Mouse (Mus musculus) hindbrain, embryonic 14.5 days (tissue): ENCODE results near the gene Atp10a. TPM values are rescaled to one million over a fixed set of nuclear protein-coding genes. Genes with fewer than 3 reads are reported as not detected.

Source experiments
- ATAC-seq: fragments of 200-750 bp; cut with Nextera tagmentation; 2 replicates; pipeline ENCODE4 v1.8.0; 2017; ENCODE audit warnings: moderate number of reproducible peaks, mild to moderate bottlenecking, moderate TSS enrichment, moderate library complexity; ENCODE audit not compliant: low FRiP score
- DNase-seq: peaks from one replicate; pipeline ENCODE4 v3.0.0-alpha.2; 2015; ENCODE audit warnings: low spot score
- H3K27ac ChIP-seq: fragments of 300-500 bp; sonication (generic); 2 replicates; pipeline ENCODE4 v1.5.1; 2014; ENCODE audit warnings: mild to moderate bottlenecking, moderate library complexity
- H3K27me3 ChIP-seq: fragments of 300-500 bp; sonication (generic); 2 replicates; pipeline ENCODE4 v1.6.1; 2014; ENCODE audit warnings: mild to moderate bottlenecking, low read length, mixed read lengths; ENCODE audit not compliant: control insufficient read depth, insufficient read depth
- H3K36me3 ChIP-seq: fragments of 300-500 bp; sonication (generic); replicated peaks from 2 replicates; pipeline ENCODE4 v1.6.1; 2014; ENCODE audit not compliant: control insufficient read depth, insufficient read depth
- H3K4me1 ChIP-seq: fragments of 300-500 bp; sonication (generic); replicated peaks from 2 replicates; pipeline ENCODE4 v1.6.1; 2014; ENCODE audit warnings: antibody characterized with exemption, low read length, mixed read lengths; ENCODE audit not compliant: control insufficient read depth, insufficient read depth
- H3K4me2 ChIP-seq: fragments of 300-500 bp; sonication (generic); replicated peaks from 2 replicates; pipeline ENCODE4 v1.6.1; 2014; ENCODE audit warnings: mild to moderate bottlenecking, moderate library complexity
- H3K4me3 ChIP-seq: fragments of 300-500 bp; sonication (generic); replicated peaks from 2 replicates; pipeline ENCODE4 v1.5.1; 2014; ENCODE audit warnings: mild to moderate bottlenecking, low read length
- H3K9ac ChIP-seq: fragments of 300-500 bp; sonication (generic); 2 replicates; pipeline ENCODE4 v1.6.1; 2014
- H3K9me3 ChIP-seq: fragments of 300-500 bp; sonication (generic); 2 replicates; pipeline ENCODE4 v1.6.1; 2016; ENCODE audit warnings: low read length; ENCODE audit not compliant: control insufficient read depth
- WGBS: fragments of 180-500 bp; shearing (Covaris S2); extraction: QIAGEN DNeasy Blood & Tissue Kit; methylation state at CpG from one replicate; pipeline ENCODE4 v1.1.7; 2014; 5-methylcytosine and 5-hydroxymethylcytosine counted together
- polyA plus RNA-seq: library from polyadenylated mRNA; unstranded; fragments of >200 nt; fragmentation: Nextera tagmentation; extraction: Ambion mirVana; gene quantifications from 2 replicates; pipeline ENCODE4 v1.2.1, GENCODE M21; 2014

The Atp10a gene
- polyA plus RNA-seq, 1 experiment from 2014 or later = 1.6 TPM

DNA sequence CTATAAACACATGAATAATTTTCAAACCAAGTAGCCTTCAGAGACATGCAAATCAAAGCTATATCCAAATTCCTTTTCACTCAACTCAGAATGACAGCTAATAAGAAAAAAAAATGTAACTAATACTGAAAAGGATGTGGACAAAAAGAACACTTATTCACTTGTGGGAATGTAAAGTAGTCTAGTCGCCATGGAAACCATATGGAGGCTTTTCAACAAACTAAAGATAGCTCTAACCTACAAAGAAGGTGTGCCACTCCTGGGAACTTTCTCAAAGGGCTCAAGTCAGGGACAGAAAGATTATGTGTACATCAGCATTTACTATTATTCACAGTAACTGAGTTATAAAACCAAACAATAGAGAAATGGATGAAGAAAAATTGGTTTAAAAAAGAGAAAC lies 8.6 kb upstream of the Atp10a start:
- Histone ChIP-seq H3K9me3 (no peaks in the 10 kb centered on the region), H3K4me1 (no peaks in the 10 kb centered on the region), H3K27ac (no peak overlapping the region), H3K27me3 (no peaks in the 10 kb centered on the region), H3K36me3 (no peaks in the 10 kb centered on the region), H3K4me2 (no peak overlapping the region), H3K9ac (no peak overlapping the region), H3K4me3 (no peak overlapping the region)
- 76% methylated on average over 1 of the region's 1 CpGs for WGBS
- no peak for ATAC-seq
- DNase-seq = no peak

DNA sequence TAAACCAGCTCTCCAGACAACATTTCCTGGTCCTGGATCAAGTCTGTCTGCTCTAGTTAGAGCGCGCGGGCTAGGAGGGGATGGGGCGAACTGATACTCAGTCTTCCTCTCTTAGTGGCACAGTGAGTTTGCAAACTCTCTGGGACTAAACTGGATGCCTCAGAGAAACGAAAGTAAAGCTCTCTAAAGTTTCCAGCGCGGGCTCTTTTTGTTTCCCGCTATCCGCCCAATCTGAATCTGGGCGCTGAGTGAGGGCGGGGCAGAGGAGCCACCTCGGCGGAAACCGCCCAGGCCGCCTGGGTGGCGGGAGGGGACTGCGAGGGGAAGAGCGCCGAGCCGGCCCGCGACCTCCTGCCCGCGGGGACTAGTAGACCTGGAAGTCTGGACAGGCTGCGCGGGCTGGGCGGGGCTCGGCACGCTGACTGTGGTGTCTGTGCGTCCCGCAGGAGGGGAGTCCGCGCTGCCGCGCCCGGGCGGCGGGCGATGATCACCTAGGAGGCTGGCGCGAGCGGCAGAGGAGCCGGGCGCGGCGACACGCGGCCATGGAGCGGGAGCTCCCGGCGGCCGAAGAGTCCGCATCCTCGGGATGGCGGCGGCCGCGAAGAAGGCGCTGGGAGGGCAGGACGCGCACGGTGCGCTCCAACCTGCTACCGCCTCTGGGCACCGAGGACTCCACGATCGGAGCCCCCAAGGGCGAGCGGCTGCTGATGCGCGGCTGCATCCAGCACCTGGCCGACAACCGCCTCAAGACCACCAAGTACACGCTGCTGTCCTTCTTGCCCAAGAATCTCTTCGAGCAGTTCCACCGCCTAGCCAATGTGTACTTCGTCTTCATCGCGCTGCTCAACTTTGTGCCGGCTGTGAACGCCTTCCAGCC lies 2.2 kb downstream of the Atp10a start:
- Histone ChIP-seq H3K4me3 (peak overlapping the region; percentile 64), H3K9me3 (no peaks in the 10 kb centered on the region), H3K4me2 (peak overlapping the region; percentile 84), H3K27ac (no peak overlapping the region), H3K4me1 (no peaks in the 10 kb centered on the region), H3K36me3 (no peaks in the 10 kb centered on the region), H3K27me3 (peaks cover 10% of the 10 kb centered on the region; the same call in 1 of the 2 replicates), H3K9ac (peak overlapping the region; percentile 69)
- peak; percentile 86 for ATAC-seq
- peak; percentile 32 for DNase-seq
- under 1% methylated on average over 81 of the region's 81 CpGs for WGBS

DNA sequence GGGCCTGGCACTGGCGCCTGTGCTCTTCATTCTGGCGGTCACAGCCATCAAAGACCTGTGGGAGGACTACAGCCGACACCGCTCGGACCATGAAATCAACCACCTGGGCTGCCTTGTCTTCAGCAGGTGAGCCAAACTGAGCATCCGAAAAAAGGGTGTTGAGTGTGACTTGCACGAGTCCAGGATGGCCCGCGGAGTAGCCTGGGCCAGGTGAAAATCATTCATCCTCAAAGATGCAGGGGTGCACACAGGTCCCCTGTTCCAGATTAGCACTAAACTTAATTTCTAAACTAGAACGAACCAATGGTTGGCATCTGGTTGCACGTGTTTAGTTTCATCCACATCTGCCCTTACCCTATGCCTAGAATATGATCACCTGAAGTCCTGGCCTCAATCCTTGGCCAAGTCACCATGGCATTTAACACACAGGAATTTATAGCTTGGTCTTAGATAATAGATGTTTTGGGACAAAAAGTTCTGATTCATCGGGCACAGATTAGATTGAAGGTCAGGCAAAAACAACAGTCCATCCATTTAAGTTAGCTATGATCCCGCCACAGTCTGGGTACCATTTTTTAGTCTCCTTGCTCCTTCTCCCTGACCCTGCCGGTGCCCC lies 2.9 kb downstream of the Atp10a start:
- Histone ChIP-seq H3K36me3 (no peaks in the 10 kb centered on the region), H3K4me3 (peak overlapping the region; percentile 64), H3K4me1 (no peaks in the 10 kb centered on the region), H3K9ac (peak overlapping the region; percentile 69), H3K4me2 (peak overlapping the region; percentile 84), H3K9me3 (no peaks in the 10 kb centered on the region), H3K27me3 (peaks cover 10% of the 10 kb centered on the region; the same call in 1 of the 2 replicates), H3K27ac (no peak overlapping the region)
- WGBS = 30% methylated on average over 14 of the region's 14 CpGs
- DNase-seq (no peak), ATAC-seq (no peak)

DNA sequence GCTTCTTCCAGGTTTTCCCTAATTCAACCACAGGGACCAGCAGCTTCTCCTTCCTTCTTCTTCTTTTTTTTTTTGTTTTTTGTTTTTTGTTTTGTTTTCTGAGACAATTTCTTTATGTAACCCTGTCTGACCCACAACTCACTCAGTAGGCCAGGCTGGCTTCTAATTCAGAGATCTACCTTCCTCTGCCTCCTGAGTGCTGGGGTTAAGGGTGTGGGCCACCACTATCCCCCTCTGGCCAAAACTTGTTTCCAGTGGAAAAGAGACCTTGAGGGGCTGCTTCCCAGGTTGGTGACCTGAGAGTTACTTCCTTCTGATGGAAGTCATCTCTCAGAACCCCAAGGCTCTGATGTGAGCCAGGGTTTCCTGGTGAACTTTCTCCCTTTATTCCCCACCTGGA lies 4.1 kb downstream of the Atp10a start:
- no peaks in the 10 kb centered on the region for H3K9me3 ChIP-seq
- peaks cover 10% of the 10 kb centered on the region; the same call in 1 of the 2 replicates for H3K27me3 ChIP-seq
- H3K36me3 ChIP-seq = no peaks in the 10 kb centered on the region
- DNase-seq = no peak
- no peak for ATAC-seq
- H3K4me3 ChIP-seq = no peak overlapping the region
- no peak overlapping the region for H3K4me2 ChIP-seq
- H3K4me1 ChIP-seq = no peaks in the 10 kb centered on the region
- no peak overlapping the region for H3K27ac ChIP-seq
- no peak overlapping the region for H3K9ac ChIP-seq

DNA sequence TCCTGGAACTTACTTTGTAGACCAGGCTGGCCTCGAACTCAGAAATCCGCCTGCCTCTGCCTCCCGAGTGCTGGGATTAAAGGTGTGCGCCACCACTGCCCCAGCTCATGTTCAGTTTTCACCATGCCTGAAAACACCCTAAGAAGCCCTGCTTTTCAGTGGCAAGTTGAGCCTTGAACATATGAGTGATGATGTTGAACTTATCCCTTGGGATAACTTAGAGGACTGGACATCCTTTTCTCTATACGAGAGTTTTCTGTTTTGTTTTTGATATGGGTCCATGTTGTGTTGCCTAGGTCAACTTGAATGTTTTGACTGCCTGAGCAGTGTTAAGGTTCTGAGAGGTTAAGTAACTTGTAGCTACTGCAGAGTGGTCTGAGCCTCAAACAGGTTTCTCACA lies 4.7 kb downstream of the Atp10a start:
- no peak overlapping the region for H3K9ac ChIP-seq
- DNase-seq (no peak), ATAC-seq (no peak)
- H3K4me2 ChIP-seq = no peak overlapping the region
- no peaks in the 10 kb centered on the region for H3K4me1 ChIP-seq
- no peak overlapping the region for H3K27ac ChIP-seq
- no peak overlapping the region for H3K4me3 ChIP-seq
- H3K27me3 ChIP-seq = peaks cover 10% of the 10 kb centered on the region; the same call in 1 of the 2 replicates
- H3K36me3 ChIP-seq = no peaks in the 10 kb centered on the region
- no peaks in the 10 kb centered on the region for H3K9me3 ChIP-seq
- 95% methylated on average over 5 of the region's 5 CpGs for WGBS

DNA sequence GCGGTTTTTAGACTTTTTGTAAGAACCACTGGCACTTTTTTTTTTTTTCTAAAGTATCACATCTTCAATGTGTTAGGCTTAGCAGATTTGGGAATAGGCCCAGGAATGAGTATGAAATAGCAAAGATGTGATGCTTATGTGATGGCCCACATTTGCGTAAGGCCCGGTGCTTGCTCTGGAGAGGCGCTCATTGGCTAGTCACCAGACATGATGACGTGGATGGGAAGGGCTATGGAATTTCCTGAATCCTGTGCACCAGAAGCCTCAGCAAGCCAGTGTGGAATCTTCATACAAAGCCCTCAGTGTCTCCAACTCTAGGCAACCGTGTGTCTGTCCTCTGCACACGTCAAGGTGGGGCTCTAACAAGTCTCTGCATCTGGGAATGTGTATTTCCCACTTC lies 5.1 kb downstream of the Atp10a start:
- Histone ChIP-seq H3K4me1 (no peaks in the 10 kb centered on the region), H3K36me3 (no peaks in the 10 kb centered on the region), H3K9ac (no peak overlapping the region), H3K4me2 (no peak overlapping the region), H3K4me3 (no peak overlapping the region), H3K9me3 (no peaks in the 10 kb centered on the region), H3K27me3 (0 out of 2 replicates have a peak, but pooled peaks cover 7% of the 10 kb centered on the region), H3K27ac (no peak overlapping the region)
- ATAC-seq (no peak), DNase-seq (no peak)
- 93% methylated on average over 7 of the region's 7 CpGs for WGBS

DNA sequence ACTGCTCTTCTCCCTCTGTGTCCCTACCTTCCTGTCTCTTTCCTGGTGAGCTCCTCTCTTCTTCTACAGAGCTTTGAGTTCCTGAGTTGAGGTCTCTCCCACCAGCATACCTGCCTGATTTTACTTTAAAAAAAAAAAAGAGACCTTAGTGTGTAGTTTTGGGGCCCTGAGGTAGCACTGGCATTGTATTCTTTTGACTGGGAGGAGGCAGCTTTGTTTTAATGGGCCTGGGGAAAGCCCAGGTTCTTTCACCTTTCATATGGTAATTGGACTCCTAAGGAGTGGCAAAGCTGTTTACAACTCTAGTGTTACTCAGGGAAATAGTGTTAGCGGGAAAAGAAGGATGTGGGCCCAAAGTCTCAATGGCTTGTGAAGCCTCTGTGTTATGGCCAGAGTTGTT lies 12.7 kb downstream of the Atp10a start:
- no peaks in the 10 kb centered on the region for H3K4me1 ChIP-seq
- no peaks in the 10 kb centered on the region for H3K27me3 ChIP-seq
- no peaks in the 10 kb centered on the region for H3K9me3 ChIP-seq
- WGBS = 22% methylated on average over 1 of the region's 1 CpGs
- H3K27ac ChIP-seq = no peak overlapping the region
- H3K4me3 ChIP-seq = no peak overlapping the region
- H3K36me3 ChIP-seq = no peaks in the 10 kb centered on the region
- H3K4me2 ChIP-seq = no peak overlapping the region
- DNase-seq (no peak), ATAC-seq (no peak)
- H3K9ac ChIP-seq = no peak overlapping the region

DNA sequence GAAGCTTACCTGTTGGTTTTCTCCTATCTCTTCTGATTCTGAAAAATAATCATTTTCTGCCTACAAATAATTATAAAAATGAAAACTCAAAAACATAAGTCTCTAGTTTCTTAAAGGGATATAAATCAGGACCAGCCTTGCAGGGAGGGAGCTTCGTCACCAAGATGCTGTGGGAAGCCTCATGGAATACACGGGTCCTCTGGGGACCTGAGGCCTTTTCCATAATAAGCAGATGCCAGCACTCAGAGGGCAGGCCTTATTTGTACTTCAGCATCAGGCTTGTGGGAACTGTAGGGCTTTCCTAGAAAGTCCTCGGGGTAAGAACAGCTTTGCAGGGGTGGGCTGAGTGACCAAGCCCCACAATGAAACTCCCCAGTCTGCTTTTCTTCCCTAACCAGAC lies 20.1 kb downstream of the Atp10a start:
- no peak for ATAC-seq
- H3K27ac ChIP-seq = no peak overlapping the region

DNA sequence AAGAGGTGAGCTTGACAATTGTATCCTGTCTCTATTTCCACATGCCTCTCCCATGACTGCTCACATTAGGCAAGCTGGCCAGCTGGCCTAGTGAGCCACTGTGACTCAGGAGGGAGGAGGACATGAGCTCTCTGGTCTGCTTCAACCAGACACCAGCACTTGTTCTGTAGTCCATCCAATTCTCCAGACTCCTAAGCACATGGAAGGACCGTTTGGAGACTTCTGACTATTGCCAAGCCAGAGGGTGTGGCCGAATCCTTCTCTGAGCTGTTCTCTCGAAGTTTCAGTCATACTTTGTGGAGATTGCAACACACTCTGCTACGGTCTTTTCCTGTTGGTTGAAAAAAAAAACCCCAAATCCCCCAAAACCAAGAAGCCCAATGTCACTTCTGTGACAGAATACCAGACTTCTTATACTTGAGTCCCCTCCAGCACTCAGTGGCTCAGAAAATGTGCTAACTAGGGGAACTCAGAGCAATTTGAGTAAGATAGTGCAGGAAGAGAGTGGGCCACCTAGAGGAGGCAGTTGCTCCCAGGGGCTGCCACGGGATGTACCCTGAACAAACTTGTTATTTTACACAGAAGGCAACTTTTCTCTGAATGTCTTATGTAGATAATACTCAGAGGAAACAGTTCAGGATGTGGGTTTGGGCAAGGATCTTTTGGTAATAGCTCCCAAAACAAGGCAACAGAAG lies 21.3 kb downstream of the Atp10a start:
- ATAC-seq = no peak

More for the DNA sequence above, 20.1 kb downstream of the Atp10a start:
- no peak overlapping the region for H3K9ac ChIP-seq
- no peak overlapping the region for H3K4me2 ChIP-seq
- no peak overlapping the region for H3K4me3 ChIP-seq
- no peaks in the 10 kb centered on the region for H3K27me3 ChIP-seq
- H3K9me3 ChIP-seq = no peaks in the 10 kb centered on the region
- no peaks in the 10 kb centered on the region for H3K4me1 ChIP-seq
- no peaks in the 10 kb centered on the region for H3K36me3 ChIP-seq
- DNase-seq = no peak
- whole genome bisulfite sequencing = 40% methylated on average over 3 of the region's 3 CpGs

More for the DNA sequence above, 21.3 kb downstream of the Atp10a start:
- WGBS = 74% methylated on average over 5 of the region's 5 CpGs
- Histone ChIP-seq H3K4me3 (no peak overlapping the region), H3K27me3 (no peaks in the 10 kb centered on the region), H3K4me2 (no peak overlapping the region), H3K36me3 (no peaks in the 10 kb centered on the region), H3K9ac (no peak overlapping the region), H3K9me3 (no peaks in the 10 kb centered on the region), H3K4me1 (no peaks in the 10 kb centered on the region), H3K27ac (no peak overlapping the region)
- DNase-seq = no peak
